Mouse (Mus musculus) MEL (cell line): Measurements from ENCODE around the gene Pakap.

Experiments used
- ELF1 ChIP-seq: IDR thresholded peaks from 2 replicates; pipeline ENCODE4 v1.6.1; 2014; ENCODE audit warnings: low read depth, mild to moderate bottlenecking, inconsistent platforms, low read length, improper control_type of control experiment, moderate library complexity
- GATA1 ChIP-seq: IDR thresholded peaks from 2 replicates; pipeline ENCODE4 v1.6.1; 2011; ENCODE audit warnings: low read depth, low read length, improper control_type of control experiment
- KAT2A ChIP-seq: conservative IDR thresholded peaks from 2 replicates; pipeline ENCODE4 v1.6.1; 2012; ENCODE audit warnings: low read depth, low read length, improper control_type of control experiment, inconsistent platforms
- MAFK ChIP-seq: IDR thresholded peaks from 2 replicates; pipeline ENCODE4 v1.6.1; 2011; ENCODE audit warnings: low read depth, mild to moderate bottlenecking, low read length, improper control_type of control experiment, borderline replicate concordance
- MEF2A ChIP-seq: IDR thresholded peaks from 2 replicates; pipeline ENCODE4 v1.6.1; 2014; ENCODE audit warnings: low read depth, mild to moderate bottlenecking, inconsistent platforms, low read length, improper control_type of control experiment; ENCODE audit not compliant: poor library complexity, insufficient replicate concordance, severe bottlenecking; ENCODE audit errors: extremely low read depth
- POLR2A ChIP-seq, 2 experiments: IDR thresholded peaks; 2 replicates each; pipeline ENCODE4 v1.6.1; 2011 to 2012; ENCODE audit warnings: low read length in 2 of 2, mild to moderate bottlenecking in 2 of 2, control low read depth in 1 of 2, improper control_type of control experiment in 1 of 2, low read depth in 1 of 2, moderate library complexity in 1 of 2; ENCODE audit not compliant: control insufficient read depth in 1 of 2, insufficient read depth in 1 of 2, poor library complexity in 1 of 2
- POLR2AphosphoS5 ChIP-seq: IDR thresholded peaks from 2 replicates; pipeline ENCODE4 v1.6.1; 2012; ENCODE audit warnings: low read depth, borderline replicate concordance, mild to moderate bottlenecking, inconsistent platforms, low read length, moderate library complexity, mixed read lengths
- RAD21 ChIP-seq: IDR thresholded peaks from 2 replicates; pipeline ENCODE4 v1.6.1; 2011; ENCODE audit warnings: mild to moderate bottlenecking, low read depth, low read length, improper control_type of control experiment
- USF1 ChIP-seq: IDR thresholded peaks from 2 replicates; pipeline ENCODE4 v1.6.1; 2014; ENCODE audit warnings: low read depth, mild to moderate bottlenecking, inconsistent platforms, low read length, improper control_type of control experiment, moderate library complexity
- USF2 ChIP-seq, 2 experiments: IDR thresholded peaks; 2 replicates each; pipeline ENCODE4 v1.6.1; 2011 to 2012; ENCODE audit warnings: improper control_type of control experiment in 2 of 2, low read length in 2 of 2, borderline replicate concordance in 1 of 2, inconsistent platforms in 1 of 2, low read depth in 1 of 2, mild to moderate bottlenecking in 1 of 2; ENCODE audit not compliant: insufficient read depth in 1 of 2
- ZKSCAN1 ChIP-seq: IDR thresholded peaks from 2 replicates; pipeline ENCODE4 v1.6.1; 2012; ENCODE audit warnings: low read depth, mild to moderate bottlenecking, inconsistent platforms, low read length, improper control_type of control experiment, moderate library complexity

- no peak for TF ChIP-seq USF1
- no peak for TF ChIP-seq POLR2A (IDR thresholded peaks at IDR 0.05; ENCODE audit: control insufficient read depth in 1 of 2, insufficient read depth in 1 of 2, low read depth in 1 of 2, low read length in 2 of 2, poor library complexity in 1 of 2)
- TF ChIP-seq POLR2AphosphoS5: no peak
- TF ChIP-seq ELF1: no peak
- TF ChIP-seq RAD21: no peak
- TF ChIP-seq KAT2A: no peak
- no peak for TF ChIP-seq MEF2A
- no peak for TF ChIP-seq GATA1
- no peak for TF ChIP-seq USF2 (IDR thresholded peaks at IDR 0.05; ENCODE audit: borderline replicate concordance in 1 of 2, insufficient read depth in 1 of 2, low read depth in 1 of 2, low read length in 2 of 2)
- TF ChIP-seq MAFK: no peak
- no peak for TF ChIP-seq ZKSCAN1
Observed at GRCm38 (mm10) chr4:57852461-57853040, 284.6 kb downstream of the Pakap start.
